Mouse (Mus musculus): ENCODE data around the gene Prmt7.

- no peak for TF ChIP-seq CTCF (IDR thresholded peaks at IDR 0.05; ENCODE audit: borderline replicate concordance, extremely low read depth, insufficient read depth, insufficient read length)
- TF ChIP-seq POLR2A (IDR thresholded peaks at IDR 0.05; ENCODE audit: borderline replicate concordance, extremely low read depth, insufficient read depth, insufficient read length, poor library complexity, severe bottlenecking), result no peak
These were observed 24.3 kb upstream of the Prmt7 start for GRCm38 (mm10) chr8:106186394-106186793.
